Mouse (Mus musculus) CH12.LX (cell line): ENCODE results near the gene Svs4. TPM values are rescaled to one million over a fixed set of nuclear protein-coding genes. Genes with fewer than 3 reads are reported as not detected.

Experiments
- DNase-seq: peaks from one replicate; pipeline ENCODE4 v3.0.0-alpha.2; 2013; ENCODE audit errors: extremely low read depth
- H3K27ac ChIP-seq: 2 replicates; pipeline ENCODE4 v1.5.1; 2012; ENCODE audit warnings: low read depth, mild to moderate bottlenecking, control low read depth, moderate library complexity; ENCODE audit not compliant: insufficient read depth
- H3K27me3 ChIP-seq: replicated peaks from 2 replicates; pipeline ENCODE3; 2012; ENCODE audit warnings: inconsistent platforms
- H3K36me3 ChIP-seq, 2 experiments: replicated peaks in 1 of 2; 2 replicates each; pipeline versions ENCODE3 to v1.6.1; 2012; ENCODE audit warnings: inconsistent platforms in 1 of 2, low read length in 1 of 2, mild to moderate bottlenecking in 1 of 2, mixed read lengths in 1 of 2, moderate library complexity in 1 of 2; ENCODE audit not compliant: control insufficient read depth in 1 of 2, insufficient read depth in 1 of 2
- H3K4me1 ChIP-seq, 2 experiments: 2 replicates each; pipeline ENCODE4 v1.6.1; 2012; ENCODE audit warnings: inconsistent platforms in 1 of 2, moderate library complexity in 1 of 2; ENCODE audit not compliant: insufficient read depth in 2 of 2, control insufficient read depth in 1 of 2
- H3K4me2 ChIP-seq: 2 replicates; pipeline ENCODE4 v1.6.1; 2012; ENCODE audit warnings: low read depth, mild to moderate bottlenecking, control low read depth; ENCODE audit not compliant: poor library complexity, insufficient read depth, severe bottlenecking
- H3K4me3 ChIP-seq, 3 experiments: fragments of 150-350 bp in 1 of 3; sonication (generic) in 1 of 3; replicated peaks in 1 of 3; 2 replicates each; pipeline versions ENCODE3 to v1.5.1; 2011 to 2012; ENCODE audit warnings: low read depth in 2 of 3, low read length in 2 of 3, mild to moderate bottlenecking in 2 of 3, moderate library complexity in 2 of 3, control low read depth in 1 of 3, improper control_type of control experiment in 1 of 3, inconsistent platforms in 1 of 3, mixed read lengths in 1 of 3; ENCODE audit not compliant: poor library complexity in 1 of 3
- H3K79me2 ChIP-seq: replicated peaks from 2 replicates; pipeline ENCODE4 v1.6.1; 2012; ENCODE audit warnings: mild to moderate bottlenecking, moderate library complexity; ENCODE audit not compliant: control insufficient read depth, poor library complexity, insufficient read depth, severe bottlenecking; ENCODE audit errors: extremely low read depth
- H3K9ac ChIP-seq: 2 replicates; pipeline ENCODE4 v1.6.1; 2012; ENCODE audit warnings: low read depth, mild to moderate bottlenecking, control low read depth, moderate library complexity; ENCODE audit not compliant: insufficient read depth
- H3K9me3 ChIP-seq: replicated peaks from 2 replicates; pipeline ENCODE3; 2012; ENCODE audit warnings: low read length, inconsistent platforms, mixed read lengths
- BHLHE40 ChIP-seq: IDR thresholded peaks from 2 replicates; pipeline ENCODE4 v1.6.1; 2011; ENCODE audit warnings: mild to moderate bottlenecking, low read depth, low read length, improper control_type of control experiment
- CHD1 ChIP-seq: IDR thresholded peaks from 2 replicates; pipeline ENCODE4 v1.6.1; 2012; ENCODE audit warnings: low read depth, low read length, improper control_type of control experiment, inconsistent platforms
- CTCF ChIP-seq, 2 experiments: IDR thresholded peaks in 1 of 2; conservative IDR thresholded peaks in 1 of 2; 2 replicates each; pipeline ENCODE4 v1.5.1; 2011 to 2012; ENCODE audit warnings: low read depth in 2 of 2, low read length in 2 of 2, improper control_type of control experiment in 1 of 2, inconsistent platforms in 1 of 2, mild to moderate bottlenecking in 1 of 2, moderate library complexity in 1 of 2
- E2F4 ChIP-seq: IDR thresholded peaks from 2 replicates; pipeline ENCODE4 v1.6.1; 2011; ENCODE audit warnings: low read depth, low read length, improper control_type of control experiment; ENCODE audit not compliant: insufficient replicate concordance
- ELF1 ChIP-seq: IDR thresholded peaks from 2 replicates; pipeline ENCODE4 v1.6.1; 2014; ENCODE audit warnings: low read depth, mild to moderate bottlenecking, inconsistent platforms, low read length, improper control_type of control experiment
- GABPA ChIP-seq: IDR thresholded peaks from 2 replicates; pipeline ENCODE4 v1.6.1; 2012; ENCODE audit warnings: low read depth, low read length, improper control_type of control experiment, inconsistent platforms; ENCODE audit not compliant: insufficient replicate concordance
- IRF4 ChIP-seq: IDR thresholded peaks from 2 replicates; pipeline ENCODE4 v1.6.1; 2014; ENCODE audit warnings: low read depth, mild to moderate bottlenecking, inconsistent platforms, low read length, improper control_type of control experiment
- MAX ChIP-seq: IDR thresholded peaks from 2 replicates; pipeline ENCODE4 v1.6.1; 2011; ENCODE audit warnings: low read length, improper control_type of control experiment
- MAZ ChIP-seq: IDR thresholded peaks from 2 replicates; pipeline ENCODE4 v1.6.1; 2012; ENCODE audit warnings: low read depth, mild to moderate bottlenecking, inconsistent platforms, low read length, improper control_type of control experiment, moderate library complexity
- MEF2A ChIP-seq: IDR thresholded peaks from 2 replicates; pipeline ENCODE4 v1.6.1; 2014; ENCODE audit warnings: low read depth, mild to moderate bottlenecking, inconsistent platforms, low read length, improper control_type of control experiment, borderline replicate concordance
- NELFE ChIP-seq: IDR thresholded peaks from 2 replicates; pipeline ENCODE4 v1.6.1; 2011; ENCODE audit warnings: low read depth, low read length, improper control_type of control experiment
- POLR2AphosphoS2 ChIP-seq: IDR thresholded peaks from 2 replicates; pipeline ENCODE4 v1.6.1; 2011; ENCODE audit warnings: low read depth, low read length, improper control_type of control experiment
- SIN3A ChIP-seq: IDR thresholded peaks from 2 replicates; pipeline ENCODE4 v1.6.1; 2012; ENCODE audit warnings: low read length, improper control_type of control experiment, inconsistent platforms
- SMC3 ChIP-seq: IDR thresholded peaks from 2 replicates; pipeline ENCODE4 v1.6.1; 2011; ENCODE audit warnings: low read depth, low read length, improper control_type of control experiment
- ZKSCAN1 ChIP-seq: IDR thresholded peaks from 2 replicates; pipeline ENCODE4 v1.6.1; 2012; ENCODE audit warnings: low read depth, inconsistent platforms, low read length, improper control_type of control experiment, borderline replicate concordance
- ZNF384 ChIP-seq: IDR thresholded peaks from 2 replicates; pipeline ENCODE4 v1.6.1; 2012; ENCODE audit warnings: low read depth, low read length, improper control_type of control experiment, inconsistent platforms
- dilution Hi-C: fragments of 300-500 bp; cut with MboI; formaldehyde crosslinking; loops from 2 replicates; pipeline ENCODE4 v1.14.3; 2020; ENCODE audit warnings: low sequenced_read_pairs; ENCODE audit not compliant: extremely low pct_unique_long_range_greater_than_20kb, extremely low pct_ligation_motif_present
- in situ Hi-C: fragments of 300-500 bp; cut with MboI; formaldehyde crosslinking; loops from 3 replicates; pipeline ENCODE4 v1.14.3; 2019; ENCODE audit warnings: low sequenced_read_pairs, low pct_ligation_motif_present, low pct_unique_long_range_greater_than_20kb, mixed read lengths
- polyA plus RNA-seq: library from polyadenylated mRNA; unstranded; fragments of >175 nt; gene quantifications from 2 replicates; pipeline ENCODE4 v1.2.1, GENCODE M21; 2012; ENCODE audit warnings: low read depth; ENCODE audit not compliant: insufficient read length
- total RNA-seq, 2 experiments: library from RNA; depleted of rRNA; stranded (reverse); fragments of 300-350 nt in 1 of 2; fragments of >200 nt in 1 of 2; gene quantifications; 2 replicates each; pipeline ENCODE4 v1.2.3; 2012 to 2014

Gene Svs4
- total and polyA plus RNA-seq, 3 experiments: not detected

DNA sequence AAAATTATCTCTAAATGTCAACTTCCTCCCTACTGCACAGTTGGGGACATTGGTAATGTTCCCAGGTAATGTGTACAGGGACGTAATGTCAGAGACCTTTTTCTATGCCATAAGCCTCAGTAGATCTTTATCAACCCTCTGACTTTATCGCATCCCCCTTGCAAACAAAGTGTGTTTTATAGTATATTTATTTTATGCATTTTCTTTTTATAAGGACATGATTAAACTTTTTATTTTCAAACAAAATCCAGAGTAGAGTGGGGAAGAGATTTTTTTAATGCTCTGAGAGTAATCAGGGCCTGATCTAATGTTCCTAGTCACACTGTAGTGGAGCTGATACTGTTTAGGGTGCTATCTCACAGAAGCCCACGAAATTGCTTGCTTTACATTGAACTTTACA, 39.9 kb downstream of the Svs4 start, which contains the start of gene Svs2:
TSS of gene Svs2 (minus strand) at position 101 of the 400 bp plus-strand sequence.
- 0 out of 4 replicates have a peak, but pooled peaks cover 0 to 2% of the 10 kb centered on the region in 2 experiments for H3K4me1 ChIP-seq
- H3K9ac ChIP-seq: no peak within 1 kb of the TSS
- H3K4me2 ChIP-seq: no peak within 1 kb of the TSS
- H3K4me3 ChIP-seq: no peak within 1 kb of the TSS
- in situ Hi-C loops: no loop called here
- no peaks in the 10 kb centered on the region for H3K36me3 ChIP-seq
- dilution Hi-C loops: no loop called here
- H3K9me3 ChIP-seq: no peaks in the 10 kb centered on the region
- no peak for DNase-seq
- H3K27me3 ChIP-seq: no peaks in the 10 kb centered on the region
- H3K79me2 ChIP-seq: no peaks in the 10 kb centered on the region
- H3K27ac ChIP-seq: no peak within 1 kb of the TSS
- no peak for TF ChIP-seq ZKSCAN1
- TF ChIP-seq CHD1: no peak
- no peak for TF ChIP-seq MEF2A
- TF ChIP-seq E2F4: no peak
- TF ChIP-seq SIN3A: no peak
- no peak for TF ChIP-seq IRF4
- TF ChIP-seq SMC3: no peak
- no peak for TF ChIP-seq MAX
- no peak for TF ChIP-seq MAZ
- no peak for TF ChIP-seq POLR2AphosphoS2
- no peak for TF ChIP-seq GABPA
- TF ChIP-seq BHLHE40: no peak
- no peak for TF ChIP-seq ELF1
- no peak for TF ChIP-seq ZNF384
- TF ChIP-seq NELFE: no peak
- TF ChIP-seq, all 38 proteins: peak for 0

DNA sequence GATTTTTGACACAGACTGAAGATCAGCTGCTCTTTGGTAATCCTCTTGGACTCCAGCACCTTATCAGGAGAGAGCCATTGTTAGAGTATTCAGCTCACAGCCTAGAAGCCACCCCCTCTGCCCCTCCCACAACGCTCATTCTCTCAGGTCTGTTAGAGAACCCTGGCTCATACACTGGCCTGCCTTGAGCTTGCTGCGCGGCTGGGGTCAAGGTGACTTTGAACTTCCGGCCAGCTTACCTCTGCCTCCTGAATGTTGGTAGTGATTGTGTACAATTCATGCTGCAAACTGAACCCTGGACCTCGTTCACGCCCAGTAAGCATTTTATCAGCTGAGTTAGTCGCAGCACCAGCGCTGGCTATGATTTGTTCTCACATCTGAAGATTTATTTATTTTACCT, 45.6 kb downstream of the Svs4 start:
- dilution Hi-C loops: no loop called here
- in situ Hi-C loops: no loop called here
- Histone ChIP-seq H3K4me3 (no peak overlapping the region), H3K9me3 (no peaks in the 10 kb centered on the region), H3K4me2 (no peak overlapping the region), H3K27me3 (no peaks in the 10 kb centered on the region), H3K27ac (no peak overlapping the region), H3K79me2 (no peaks in the 10 kb centered on the region), H3K4me1 (0 out of 4 replicates have a peak, but pooled peaks cover 0 to 2% of the 10 kb centered on the region in 2 experiments), H3K9ac (no peak overlapping the region), H3K36me3 (no peaks in the 10 kb centered on the region)
- DNase-seq: no peak
- no peak for TF ChIP-seq CTCF (conservative IDR thresholded peaks at IDR 0.05 in 1 of 2, IDR thresholded peaks at IDR 0.05 in 1 of 2; ENCODE audit: low read depth in 2 of 2, low read length in 2 of 2)
